Mouse (Mus musculus) C2C12 (cell line): ENCODE measurements around the gene Rnf214.

Experiments
- CTCF ChIP-seq: IDR thresholded peaks from one replicate; pipeline ENCODE4 v1.5.1; 2011; ENCODE audit not compliant: control insufficient read depth, insufficient read depth, insufficient read length
- MYOD1 ChIP-seq: IDR thresholded peaks from one replicate; pipeline ENCODE4 v1.6.1; 2011; ENCODE audit warnings: low read depth; ENCODE audit not compliant: control insufficient read depth, insufficient read length
- USF1 ChIP-seq: IDR thresholded peaks from one replicate; pipeline ENCODE4 v1.6.1; 2011; ENCODE audit warnings: low read depth, mild to moderate bottlenecking, control low read depth, moderate library complexity

DNA sequence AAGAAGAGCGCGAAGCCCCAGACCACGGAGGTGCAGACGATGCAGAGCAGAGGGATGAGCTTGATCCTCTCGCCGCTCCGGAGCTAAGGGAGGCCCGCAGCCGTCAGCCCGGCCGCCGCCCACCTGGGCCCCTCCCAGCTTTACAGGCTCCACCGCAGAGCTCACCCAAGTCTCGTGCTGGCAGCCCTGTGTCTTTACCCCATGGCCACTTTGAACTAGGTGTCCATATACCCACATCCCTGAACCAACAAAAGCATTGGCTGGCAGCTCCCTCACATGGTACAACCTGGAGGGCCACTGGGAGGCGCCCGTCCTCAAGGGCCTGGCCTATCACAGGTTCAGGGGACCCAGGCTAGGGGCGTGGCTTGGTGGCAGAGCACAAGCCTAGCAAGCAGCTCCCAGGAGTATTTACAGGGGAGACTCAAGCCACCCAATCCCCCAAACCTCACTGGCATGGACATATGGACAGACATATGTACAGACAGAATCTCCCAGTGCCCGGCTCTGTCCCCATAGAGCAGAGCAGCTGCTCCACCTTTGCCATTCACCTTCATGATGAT lies 34.7 kb upstream of the Rnf214 start:
- TF ChIP-seq CTCF (no peak), USF1 (no peak), MYOD1 (no peak)
